Mouse (Mus musculus): ENCODE results near the gene Brd2. TPM values are rescaled to one million over a fixed set of nuclear protein-coding genes. Genes with fewer than 3 reads are reported as not detected.

The Brd2 gene
- polyA plus RNA-seq, 1 experiment from 2014 or later = 98.5 TPM

GRCm38 (mm10) chr17:34137601-34138000 is 15.2 kb upstream of the Brd2 start:
- Histone ChIP-seq H3K9ac (ENCODE audit: low read depth, low read length) (no peak overlapping the region), H3K4me3 (ENCODE audit: low read length) (no peak overlapping the region), H3K27me3 (replicated peaks; ENCODE audit: control insufficient read depth, insufficient read depth, low read length) (peaks cover 31% of the 10 kb centered on the region), H3K4me2 (ENCODE audit: low read length) (no peak overlapping the region), H3K36me3 (ENCODE audit: control insufficient read depth, insufficient read depth, low read length) (no peaks in the 10 kb centered on the region), H3K9me3 (ENCODE audit: control insufficient read depth, low read length) (no peaks in the 10 kb centered on the region), H3K27ac (ENCODE audit: low read depth, low read length) (no peak overlapping the region), H3K4me1 (ENCODE audit: control insufficient read depth, insufficient read depth, low read depth, low read length) (peaks cover 17% of the 10 kb centered on the region)
- ATAC-seq = no peak
- WGBS = 68% methylated on average over 7 of the region's 7 CpGs

GRCm38 (mm10) chr17:34135297-34136224 is 13.1 kb upstream of the Brd2 start:
- Histone ChIP-seq H3K9me3 (ENCODE audit: control insufficient read depth, low read length) (no peaks in the 10 kb centered on the region), H3K36me3 (ENCODE audit: control insufficient read depth, insufficient read depth, low read length) (no peaks in the 10 kb centered on the region), H3K27me3 (replicated peaks; ENCODE audit: control insufficient read depth, insufficient read depth, low read length) (peaks cover 22% of the 10 kb centered on the region), H3K9ac (ENCODE audit: low read depth, low read length) (peak overlapping the region; percentile 59), H3K27ac (ENCODE audit: low read depth, low read length) (peak overlapping the region; percentile 49; the same call in 1 of the 2 replicates), H3K4me2 (ENCODE audit: low read length) (peak overlapping the region; percentile 95), H3K4me1 (ENCODE audit: control insufficient read depth, insufficient read depth, low read depth, low read length) (peaks cover 17% of the 10 kb centered on the region), H3K4me3 (ENCODE audit: low read length) (peak overlapping the region; percentile 51)
- 8% methylated on average over 31 of the region's 31 CpGs for WGBS
- peak; percentile 99 for ATAC-seq

GRCm38 (mm10) chr17:34134451-34134850 is 12.0 kb upstream of the Brd2 start:
- H3K36me3 ChIP-seq (ENCODE audit: control insufficient read depth, insufficient read depth, low read length) = no peaks in the 10 kb centered on the region
- ATAC-seq = no peak
- no peaks in the 10 kb centered on the region for H3K9me3 ChIP-seq (ENCODE audit: control insufficient read depth, low read length)
- H3K4me2 ChIP-seq (ENCODE audit: low read length) = no peak overlapping the region
- H3K27ac ChIP-seq (ENCODE audit: low read depth, low read length) = no peak overlapping the region
- WGBS = 90% methylated on average over 3 of the region's 3 CpGs
- H3K4me1 ChIP-seq (ENCODE audit: control insufficient read depth, insufficient read depth, low read depth, low read length) = peaks cover 9% of the 10 kb centered on the region
- H3K9ac ChIP-seq (ENCODE audit: low read depth, low read length) = no peak overlapping the region
- H3K4me3 ChIP-seq (ENCODE audit: low read length) = no peak overlapping the region
- H3K27me3 ChIP-seq (replicated peaks; ENCODE audit: control insufficient read depth, insufficient read depth, low read length) = peaks cover 14% of the 10 kb centered on the region

GRCm38 (mm10) chr17:34133289-34133688 is 10.9 kb upstream of the Brd2 start:
- no peak overlapping the region for H3K27ac ChIP-seq (ENCODE audit: low read depth, low read length)
- WGBS = 81% methylated on average over 11 of the region's 11 CpGs

GRCm38 (mm10) chr17:34131911-34132310 is 9.5 kb upstream of the Brd2 start:
- no peaks in the 10 kb centered on the region for H3K36me3 ChIP-seq (ENCODE audit: control insufficient read depth, insufficient read depth, low read length)
- H3K9ac ChIP-seq (ENCODE audit: low read depth, low read length) = no peak overlapping the region
- H3K4me2 ChIP-seq (ENCODE audit: low read length) = no peak overlapping the region
- H3K27ac ChIP-seq (ENCODE audit: low read depth, low read length) = no peak overlapping the region
- ATAC-seq = no peak
- no peak overlapping the region for H3K4me3 ChIP-seq (ENCODE audit: low read length)
- H3K9me3 ChIP-seq (ENCODE audit: control insufficient read depth, low read length) = no peaks in the 10 kb centered on the region
- peaks cover 8% of the 10 kb centered on the region for H3K4me1 ChIP-seq (ENCODE audit: control insufficient read depth, insufficient read depth, low read depth, low read length)
- no peaks in the 10 kb centered on the region for H3K27me3 ChIP-seq (replicated peaks; ENCODE audit: control insufficient read depth, insufficient read depth, low read length)
- WGBS = 77% methylated on average over 7 of the region's 7 CpGs

More at GRCm38 (mm10) chr17:34133289-34133688, 10.9 kb upstream of the Brd2 start:
- Histone ChIP-seq H3K4me3 (ENCODE audit: low read length) (no peak overlapping the region), H3K9me3 (ENCODE audit: control insufficient read depth, low read length) (no peaks in the 10 kb centered on the region), H3K4me2 (ENCODE audit: low read length) (no peak overlapping the region), H3K9ac (ENCODE audit: low read depth, low read length) (no peak overlapping the region), H3K4me1 (ENCODE audit: control insufficient read depth, insufficient read depth, low read depth, low read length) (peaks cover 8% of the 10 kb centered on the region), H3K36me3 (ENCODE audit: control insufficient read depth, insufficient read depth, low read length) (no peaks in the 10 kb centered on the region), H3K27me3 (replicated peaks; ENCODE audit: control insufficient read depth, insufficient read depth, low read length) (peaks cover 5% of the 10 kb centered on the region)
- no peak for ATAC-seq

GRCm38 (mm10) chr17:34130073-34130947 is 7.9 kb upstream of the Brd2 start:
- Histone ChIP-seq H3K27ac (ENCODE audit: low read depth, low read length) (no peak overlapping the region), H3K36me3 (ENCODE audit: control insufficient read depth, insufficient read depth, low read length) (no peaks in the 10 kb centered on the region), H3K27me3 (replicated peaks; ENCODE audit: control insufficient read depth, insufficient read depth, low read length) (no peaks in the 10 kb centered on the region), H3K9ac (ENCODE audit: low read depth, low read length) (no peak overlapping the region), H3K4me3 (ENCODE audit: low read length) (no peak overlapping the region), H3K4me2 (ENCODE audit: low read length) (no peak overlapping the region), H3K9me3 (ENCODE audit: control insufficient read depth, low read length) (no peaks in the 10 kb centered on the region), H3K4me1 (ENCODE audit: control insufficient read depth, insufficient read depth, low read depth, low read length) (peaks cover 4% of the 10 kb centered on the region; the same call in 1 of the 2 replicates)
- ATAC-seq = no peak
- WGBS = 83% methylated on average over 19 of the region's 19 CpGs

- 24% methylated on average over 18 of the region's 18 CpGs for WGBS
- peak overlapping the region; percentile 27; the same call in 1 of the 2 replicates for H3K4me2 ChIP-seq (ENCODE audit: low read length)
- H3K27ac ChIP-seq (ENCODE audit: low read depth, low read length) = no peak overlapping the region
- ATAC-seq = no peak
- peak overlapping the region; percentile 32; the same call in 1 of the 2 replicates for H3K9ac ChIP-seq (ENCODE audit: low read depth, low read length)
- no peaks in the 10 kb centered on the region for H3K36me3 ChIP-seq (ENCODE audit: control insufficient read depth, insufficient read depth, low read length)
- H3K27me3 ChIP-seq (replicated peaks; ENCODE audit: control insufficient read depth, insufficient read depth, low read length) = no peaks in the 10 kb centered on the region
- H3K4me1 ChIP-seq (ENCODE audit: control insufficient read depth, insufficient read depth, low read depth, low read length) = peaks cover 12% of the 10 kb centered on the region
- no peak overlapping the region for H3K4me3 ChIP-seq (ENCODE audit: low read length)
- H3K9me3 ChIP-seq (ENCODE audit: control insufficient read depth, low read length) = no peaks in the 10 kb centered on the region
Observed at GRCm38 (mm10) chr17:34128944-34129791, 6.7 kb upstream of the Brd2 start.

- no peak overlapping the region for H3K4me3 ChIP-seq (ENCODE audit: low read length)
- peak overlapping the region; percentile 27; the same call in 1 of the 2 replicates for H3K4me2 ChIP-seq (ENCODE audit: low read length)
- H3K27me3 ChIP-seq (replicated peaks; ENCODE audit: control insufficient read depth, insufficient read depth, low read length) = no peaks in the 10 kb centered on the region
- 23% methylated on average over 13 of the region's 13 CpGs for WGBS
- ATAC-seq = no peak
- H3K36me3 ChIP-seq (ENCODE audit: control insufficient read depth, insufficient read depth, low read length) = no peaks in the 10 kb centered on the region
- H3K9ac ChIP-seq (ENCODE audit: low read depth, low read length) = peak overlapping the region; percentile 32; the same call in 1 of the 2 replicates
- H3K27ac ChIP-seq (ENCODE audit: low read depth, low read length) = no peak overlapping the region
- no peaks in the 10 kb centered on the region for H3K9me3 ChIP-seq (ENCODE audit: control insufficient read depth, low read length)
- peaks cover 19% of the 10 kb centered on the region for H3K4me1 ChIP-seq (ENCODE audit: control insufficient read depth, insufficient read depth, low read depth, low read length)
Observed at GRCm38 (mm10) chr17:34128264-34128937, 6.0 kb upstream of the Brd2 start.

Measured in hindbrain, embryonic 16.5 days (tissue).